Mouse (Mus musculus) hindbrain, embryonic 11.5 days (tissue): Measurements from ENCODE around the gene Taf11. TPM values are rescaled to one million over a fixed set of nuclear protein-coding genes. Genes with fewer than 3 reads are reported as not detected.

Experiments
- ATAC-seq: fragments of 200-750 bp; cut with Nextera tagmentation; 2 replicates; pipeline ENCODE4 v1.8.0; 2017; ENCODE audit warnings: mild to moderate bottlenecking, moderate TSS enrichment, moderate library complexity; ENCODE audit not compliant: low FRiP score
- DNase-seq: peaks from one replicate; pipeline ENCODE4 v3.0.0-alpha.2; 2015; ENCODE audit warnings: low spot score
- H3K27ac ChIP-seq: fragments of 300-500 bp; sonication (generic); 2 replicates; pipeline ENCODE4 v1.5.1; 2014; ENCODE audit warnings: mild to moderate bottlenecking, low read depth, low read length
- H3K27me3 ChIP-seq: fragments of 300-500 bp; sonication (generic); 2 replicates; pipeline ENCODE4 v1.6.1; 2014; ENCODE audit warnings: mild to moderate bottlenecking, low read length, moderate library complexity, mixed read lengths; ENCODE audit not compliant: control insufficient read depth, insufficient read depth
- H3K36me3 ChIP-seq: fragments of 300-500 bp; sonication (generic); 2 replicates; pipeline ENCODE4 v1.6.1; 2014; ENCODE audit warnings: mild to moderate bottlenecking, low read length, moderate library complexity, mixed read lengths; ENCODE audit not compliant: control insufficient read depth, insufficient read depth
- H3K4me1 ChIP-seq: fragments of 300-500 bp; sonication (generic); replicated peaks from 2 replicates; pipeline ENCODE4 v1.6.1; 2014; ENCODE audit warnings: low read length, mixed read lengths; ENCODE audit not compliant: control insufficient read depth, insufficient read depth
- H3K4me2 ChIP-seq: fragments of 300-500 bp; sonication (generic); replicated peaks from 2 replicates; pipeline ENCODE4 v1.6.1; 2014; ENCODE audit warnings: mild to moderate bottlenecking, low read depth, low read length
- H3K4me3 ChIP-seq: fragments of 300-500 bp; sonication (generic); 2 replicates; pipeline ENCODE4 v1.5.1; 2014; ENCODE audit warnings: low read depth, low read length
- H3K9ac ChIP-seq: fragments of 300-500 bp; sonication (generic); 2 replicates; pipeline ENCODE4 v1.6.1; 2014; ENCODE audit warnings: low read depth, low read length
- H3K9me3 ChIP-seq: fragments of 300-500 bp; sonication (generic); 2 replicates; pipeline ENCODE4 v1.6.1; 2016; ENCODE audit warnings: low read length; ENCODE audit not compliant: control insufficient read depth
- WGBS: fragments of 180-500 bp; shearing (Covaris S2); extraction: QIAGEN DNeasy Blood & Tissue Kit; methylation state at CpG from one replicate; pipeline ENCODE4 v1.1.7; 2014; 5-methylcytosine and 5-hydroxymethylcytosine counted together
- polyA plus RNA-seq: library from polyadenylated mRNA; unstranded; fragments of >200 nt; fragmentation: Nextera tagmentation; extraction: Ambion mirVana; gene quantifications from 2 replicates; pipeline ENCODE4 v1.2.1, GENCODE M21; 2014

Taf11 gene
- polyA plus RNA-seq, 1 experiment from 2014 or later, result 93.9 TPM

DNA sequence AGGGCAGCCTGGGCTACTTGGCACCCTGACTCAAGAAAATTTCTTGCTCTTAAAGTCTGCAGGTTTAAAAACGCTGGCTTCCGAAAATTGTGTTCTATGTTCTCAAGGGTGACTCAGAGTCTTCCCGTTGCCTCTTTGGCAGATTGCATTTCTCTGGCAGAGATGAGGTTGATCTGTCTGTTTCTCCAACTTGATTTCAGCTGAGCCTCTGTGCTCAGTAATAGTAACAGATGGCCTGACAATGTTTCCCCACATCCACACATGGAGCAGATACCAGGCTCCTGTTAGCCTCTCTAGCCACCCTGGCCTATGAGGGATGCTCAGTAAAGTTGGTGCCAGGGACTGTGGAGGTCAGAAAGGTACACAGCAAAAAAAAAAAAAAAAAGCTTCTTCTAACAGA lies 37.8 kb downstream of the Taf11 start:
- H3K27ac ChIP-seq, result no peak overlapping the region
- H3K9me3 ChIP-seq, result no peaks in the 10 kb centered on the region
- no peaks in the 10 kb centered on the region for H3K36me3 ChIP-seq
- no peaks in the 10 kb centered on the region for H3K27me3 ChIP-seq
- ATAC-seq (no peak), DNase-seq (no peak)
- H3K9ac ChIP-seq, result no peak overlapping the region
- 89% methylated on average over 3 of the region's 3 CpGs for WGBS
- no peak overlapping the region for H3K4me2 ChIP-seq
- no peak overlapping the region for H3K4me3 ChIP-seq
- no peaks in the 10 kb centered on the region for H3K4me1 ChIP-seq

- Histone ChIP-seq H3K36me3 (no peaks in the 10 kb centered on the region), H3K9ac (no peak overlapping the region), H3K4me3 (no peak overlapping the region), H3K4me1 (no peaks in the 10 kb centered on the region), H3K9me3 (no peaks in the 10 kb centered on the region), H3K4me2 (no peak overlapping the region), H3K27ac (no peak overlapping the region), H3K27me3 (no peaks in the 10 kb centered on the region)
- 95% methylated on average over 4 of the region's 4 CpGs for WGBS
- DNase-seq (no peak), ATAC-seq (no peak)
These were observed 42.9 kb downstream of the Taf11 start for GRCm38 (mm10) chr17:27866737-27867136.

DNA sequence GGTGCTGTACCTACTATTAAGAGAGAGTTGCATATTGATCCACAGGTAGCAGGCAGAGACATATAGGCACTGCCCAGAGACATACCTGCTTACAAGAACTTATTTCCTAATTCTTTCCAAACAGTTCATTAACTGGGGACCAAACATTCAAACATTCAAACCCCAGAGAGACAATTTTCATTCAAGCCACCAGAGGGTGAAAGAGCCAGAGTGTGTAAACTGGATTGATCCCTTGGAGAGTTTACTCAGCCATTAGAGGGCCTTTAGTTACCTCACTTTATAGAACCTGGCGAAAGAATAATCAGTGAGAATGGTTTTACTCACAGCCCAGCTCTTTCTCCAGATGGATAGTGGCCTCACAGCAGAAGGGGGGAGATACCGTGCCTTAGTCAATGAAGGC lies 44.2 kb downstream of the Taf11 start:
- Histone ChIP-seq H3K27ac (no peak overlapping the region), H3K36me3 (no peaks in the 10 kb centered on the region), H3K4me2 (no peak overlapping the region), H3K9ac (no peak overlapping the region), H3K4me3 (no peak overlapping the region), H3K9me3 (no peaks in the 10 kb centered on the region), H3K27me3 (no peaks in the 10 kb centered on the region), H3K4me1 (no peaks in the 10 kb centered on the region)
- ATAC-seq (no peak), DNase-seq (no peak)
- WGBS, result 80% methylated on average over 2 of the region's 2 CpGs

DNA sequence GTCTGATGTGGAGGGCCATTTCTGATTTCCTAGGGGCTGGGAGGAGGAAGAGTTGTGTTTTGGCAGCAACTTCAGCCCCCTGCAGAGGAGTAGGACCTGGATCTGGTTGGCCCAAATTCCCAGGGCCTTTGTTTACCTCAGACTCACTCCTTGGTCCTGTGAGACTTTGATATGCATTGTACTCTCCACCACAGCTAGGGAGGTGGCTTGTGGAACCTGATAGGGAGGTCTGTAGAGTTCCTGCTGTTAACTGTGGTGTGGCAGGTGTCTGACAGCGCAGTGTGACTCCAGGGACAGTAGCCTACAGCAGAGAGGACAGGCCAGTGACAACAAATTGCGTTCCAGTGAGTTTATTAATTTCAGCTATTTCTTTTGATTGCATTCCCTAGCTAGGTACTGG lies 50.5 kb downstream of the Taf11 start:
- H3K9me3 ChIP-seq, result no peaks in the 10 kb centered on the region
- 20% methylated on average over 2 of the region's 2 CpGs for WGBS
- DNase-seq, result no peak

GRCm38 (mm10) chr17:27857649-27858475 lies 51.8 kb downstream of the Taf11 start:
- H3K9ac ChIP-seq, result 0 out of 2 replicates have a peak overlapping the region, but pooled peaks have one; percentile 7
- peak overlapping the region; percentile 89 for H3K4me3 ChIP-seq
- H3K4me1 ChIP-seq, result peaks cover 9% of the 10 kb centered on the region
- no peak for ATAC-seq
- no peaks in the 10 kb centered on the region for H3K36me3 ChIP-seq
- no peak overlapping the region for H3K27ac ChIP-seq
- H3K27me3 ChIP-seq, result no peaks in the 10 kb centered on the region
- H3K4me2 ChIP-seq, result peak overlapping the region; percentile 83
- no peak for DNase-seq
- H3K9me3 ChIP-seq, result no peaks in the 10 kb centered on the region
- WGBS, result 52% methylated on average over 11 of the region's 11 CpGs

More for the DNA sequence above, 50.5 kb downstream of the Taf11 start:
- Histone ChIP-seq H3K27me3 (no peaks in the 10 kb centered on the region), H3K4me3 (no peak overlapping the region), H3K4me2 (no peak overlapping the region), H3K36me3 (no peaks in the 10 kb centered on the region), H3K27ac (no peak overlapping the region), H3K9ac (no peak overlapping the region), H3K4me1 (peaks cover 9% of the 10 kb centered on the region)
- ATAC-seq, result no peak

DNA sequence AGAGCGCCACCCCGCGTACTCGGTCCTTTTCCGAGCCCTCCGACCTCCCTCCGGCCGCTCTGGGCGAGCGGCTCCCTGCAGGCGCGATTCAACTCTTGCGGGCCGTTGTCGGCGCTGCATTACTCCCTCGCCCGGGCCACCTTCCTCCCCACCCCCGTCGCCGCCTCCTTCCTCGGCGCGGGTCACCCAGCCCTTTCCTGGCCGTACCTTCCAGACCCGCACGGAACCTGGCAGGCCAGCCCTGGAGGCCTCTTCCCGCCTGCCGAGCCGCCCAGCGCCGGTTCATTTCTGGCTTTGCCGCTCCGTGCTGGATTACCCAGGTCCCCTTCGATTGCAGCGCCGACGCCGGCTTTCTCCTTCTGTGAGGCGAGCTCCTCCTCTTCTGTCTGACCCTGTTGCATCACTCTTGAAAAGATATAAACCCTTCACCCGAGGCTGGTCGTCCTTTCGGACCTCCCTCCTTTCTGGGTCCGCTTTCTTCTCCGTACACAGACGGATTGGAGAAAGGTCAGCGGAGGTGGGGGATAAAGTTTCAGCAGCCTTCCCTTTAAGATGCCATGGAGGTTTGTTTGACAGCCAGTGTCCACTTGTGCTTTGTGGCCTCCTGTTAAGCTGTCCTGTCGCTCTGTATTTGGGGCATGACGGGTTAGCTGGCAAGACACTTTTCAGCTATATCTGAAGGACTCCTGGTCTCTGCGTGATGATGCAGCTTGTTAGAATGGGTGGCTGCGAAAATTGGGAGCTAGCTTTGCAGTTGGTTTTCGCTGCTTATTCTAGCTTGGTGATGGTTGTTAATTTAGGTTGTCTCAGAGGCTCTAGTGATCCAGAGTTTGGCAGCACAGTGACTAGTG lies 52.6 kb downstream of the Taf11 start:
- Histone ChIP-seq H3K9ac (peak overlapping the region; percentile 90), H3K4me2 (peak overlapping the region; percentile 83), H3K36me3 (0 out of 2 replicates have a peak, but pooled peaks cover 2% of the 10 kb centered on the region), H3K27me3 (no peaks in the 10 kb centered on the region), H3K9me3 (no peaks in the 10 kb centered on the region), H3K4me1 (peaks cover 9% of the 10 kb centered on the region), H3K4me3 (peak overlapping the region; percentile 89), H3K27ac (peak overlapping the region; percentile 81)
- 2% methylated on average over 51 of the region's 52 CpGs for WGBS
- ATAC-seq (peak; percentile 65), DNase-seq (peak; percentile 70)

- H3K4me1 ChIP-seq, result peaks cover 9% of the 10 kb centered on the region
- peak within 1 kb of the TSS; percentile 83 for H3K4me2 ChIP-seq
- peak; percentile 82 for ATAC-seq
- H3K9me3 ChIP-seq, result no peaks in the 10 kb centered on the region
- WGBS, result 1% methylated on average over 46 of the region's 54 CpGs
- peak; percentile 90 for DNase-seq
- H3K27me3 ChIP-seq, result no peaks in the 10 kb centered on the region
- 0 out of 2 replicates have a peak, but pooled peaks cover 2% of the 10 kb centered on the region for H3K36me3 ChIP-seq
- H3K27ac ChIP-seq, result peak within 1 kb of the TSS; percentile 81
- H3K9ac ChIP-seq, result peak within 1 kb of the TSS; percentile 90
- H3K4me3 ChIP-seq, result peak within 1 kb of the TSS; percentile 89
These were observed 53.3 kb downstream of the Taf11 start, which contains the start of gene Uhrf1bp1 for GRCm38 (mm10) chr17:27856265-27856797. Gene Uhrf1bp1 (plus strand): TSS chr17:27856441.
